Mouse (Mus musculus) liver, embryonic 14.5 days (tissue): Measurements from ENCODE around the gene Pcbp1. TPM values are rescaled to one million over a fixed set of nuclear protein-coding genes. Genes with fewer than 3 reads are reported as not detected.

Experiments used
- ATAC-seq: fragments of 200-750 bp; cut with Nextera tagmentation; 2 replicates; pipeline ENCODE4 v1.8.0; 2017; ENCODE audit warnings: moderate number of reproducible peaks, mild to moderate bottlenecking, moderate library complexity; ENCODE audit not compliant: insufficient read depth
- DNase-seq, 3 experiments: peaks; one replicate each; pipeline ENCODE4 v3.0.0-alpha.2; 2012 to 2013; ENCODE audit warnings: low read depth in 3 of 3, low spot score in 3 of 3
- H3K27ac ChIP-seq: fragments of 300-500 bp; sonication (generic); 2 replicates; pipeline ENCODE4 v1.5.1; 2014; ENCODE audit warnings: moderate library complexity, mild to moderate bottlenecking, control low read depth, inconsistent platforms
- H3K27me3 ChIP-seq: fragments of 300-500 bp; sonication (generic); 2 replicates; pipeline ENCODE4 v1.6.1; 2014; ENCODE audit warnings: mild to moderate bottlenecking, low read length, moderate library complexity; ENCODE audit not compliant: control insufficient read depth, insufficient read depth
- H3K36me3 ChIP-seq: fragments of 300-500 bp; sonication (generic); replicated peaks from 2 replicates; pipeline ENCODE4 v1.6.1; 2014; ENCODE audit warnings: low read depth; ENCODE audit not compliant: control insufficient read depth, insufficient read depth
- H3K4me1 ChIP-seq, 2 experiments: fragments of 200-500 bp in 1 of 2; fragments of 300-500 bp in 1 of 2; sonication (generic) in 1 of 2; replicated peaks; 2 replicates each; pipeline ENCODE4 v1.6.1; 2012 to 2014; ENCODE audit warnings: antibody characterized with exemption in 1 of 2, inconsistent platforms in 1 of 2, low read length in 1 of 2; ENCODE audit not compliant: control insufficient read depth in 2 of 2, insufficient read depth in 2 of 2
- H3K4me2 ChIP-seq: fragments of 300-500 bp; sonication (generic); 2 replicates; pipeline ENCODE4 v1.6.1; 2014; ENCODE audit warnings: low read depth, mild to moderate bottlenecking, control low read depth, moderate library complexity
- H3K4me3 ChIP-seq, 2 experiments: fragments of 200-500 bp in 1 of 2; fragments of 300-500 bp in 1 of 2; sonication (generic) in 1 of 2; 2 replicates each; pipeline ENCODE4 v1.5.1; 2012 to 2014; ENCODE audit warnings: low read depth in 2 of 2, low read length in 2 of 2, mild to moderate bottlenecking in 2 of 2, control low read depth in 1 of 2, inconsistent platforms in 1 of 2, moderate library complexity in 1 of 2; ENCODE audit not compliant: insufficient read depth in 1 of 2
- H3K9ac ChIP-seq: fragments of 300-500 bp; sonication (generic); replicated peaks from 2 replicates; pipeline ENCODE4 v1.6.1; 2014; ENCODE audit warnings: mild to moderate bottlenecking, control low read depth, moderate library complexity
- H3K9me3 ChIP-seq: fragments of 300-500 bp; sonication (generic); 2 replicates; pipeline ENCODE4 v1.6.1; 2016; ENCODE audit warnings: low read length, mixed read lengths; ENCODE audit not compliant: control insufficient read depth
- CTCF ChIP-seq: IDR thresholded peaks from 2 replicates; pipeline ENCODE4 v1.5.1; 2016; ENCODE audit warnings: antibody characterized with exemption, low read depth, control low read depth
- EP300 ChIP-seq: IDR thresholded peaks from 2 replicates; pipeline ENCODE4 v1.6.1; 2016; ENCODE audit warnings: antibody characterized with exemption, low read depth
- WGBS: fragments of 180-500 bp; shearing (Covaris S2); extraction: QIAGEN DNeasy Blood & Tissue Kit; methylation state at CpG from one replicate; pipeline ENCODE4 v1.1.7; 2014; ENCODE audit not compliant: insufficient replicate concordance; 5-methylcytosine and 5-hydroxymethylcytosine counted together
- polyA plus RNA-seq, 2 experiments: library from polyadenylated mRNA; depleted of rRNA in 1 of 2; stranded (reverse) in 1 of 2; unstranded in 1 of 2; fragments of >200 nt; fragmentation: Nextera tagmentation in 1 of 2; extraction: Ambion mirVana in 1 of 2; gene quantifications; 2 replicates each; pipeline versions ENCODE4 v1.2.1 to v1.2.3; 2012 to 2014

The Pcbp1 gene
- polyA plus RNA-seq, 2 experiments: 136 to 188 TPM

GRCm38 (mm10) chr6:86547228-86547755 lies 21.2 kb upstream of the Pcbp1 start:
- Histone ChIP-seq H3K36me3 (peaks cover 9% of the 10 kb centered on the region), H3K4me3 (peak overlapping the region in 1 of 2 experiments; percentile 38; a peak in 2 of 4 replicates), H3K4me2 (peak overlapping the region; percentile 63), H3K4me1 (peaks cover 16 to 18% of the 10 kb centered on the region in 2 experiments), H3K9ac (peak overlapping the region; percentile 65), H3K27me3 (no peaks in the 10 kb centered on the region), H3K9me3 (no peaks in the 10 kb centered on the region), H3K27ac (peak overlapping the region; percentile 93)
- no peak; the same call in 1 of the 2 replicates for ATAC-seq
- DNase-seq: no peak
- TF ChIP-seq CTCF (no peak), EP300 (no peak)
- 83% methylated on average over 1 of the region's 1 CpGs for WGBS

GRCm38 (mm10) chr6:86545236-86545635 lies 19.1 kb upstream of the Pcbp1 start:
- Histone ChIP-seq H3K4me1 (peaks cover 16 to 18% of the 10 kb centered on the region in 2 experiments), H3K4me3 (no peak overlapping the region), H3K9ac (no peak overlapping the region), H3K27me3 (no peaks in the 10 kb centered on the region), H3K27ac (no peak overlapping the region), H3K9me3 (no peaks in the 10 kb centered on the region), H3K36me3 (peaks cover 2% of the 10 kb centered on the region; the same call in 1 of the 2 replicates), H3K4me2 (no peak overlapping the region)
- TF ChIP-seq CTCF (peak; percentile 92), EP300 (no peak)
- 41% methylated on average over 4 of the region's 4 CpGs for WGBS
- DNase-seq (peak in 2 of 3 experiments; percentile 33 to 46), ATAC-seq (no peak)

DNA sequence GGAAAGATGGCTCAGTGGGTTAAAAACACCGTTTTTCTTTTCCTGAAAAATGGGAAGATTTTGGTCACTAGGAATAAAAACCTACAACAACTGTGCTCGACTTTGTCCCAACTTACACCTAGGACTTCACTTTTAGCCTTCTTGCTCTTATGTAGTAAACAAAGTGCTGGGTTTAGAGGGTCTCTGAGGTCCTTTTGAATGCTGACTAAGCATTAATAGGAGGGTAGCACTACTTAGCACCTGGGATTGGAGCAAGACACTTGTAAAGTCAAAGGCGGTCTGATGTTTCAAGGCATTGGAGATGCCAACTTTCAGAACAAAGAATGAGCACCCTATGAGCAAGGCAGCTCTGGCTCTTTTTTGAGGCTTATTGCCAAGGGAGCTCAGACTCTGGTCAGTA lies 17.7 kb upstream of the Pcbp1 start:
- H3K36me3 ChIP-seq: peaks cover 2% of the 10 kb centered on the region; the same call in 1 of the 2 replicates
- ATAC-seq (no peak), DNase-seq (no peak)
- 75% methylated on average over 3 of the region's 3 CpGs for WGBS
- no peaks in the 10 kb centered on the region for H3K9me3 ChIP-seq
- H3K4me1 ChIP-seq: peaks cover 16 to 18% of the 10 kb centered on the region in 2 experiments
- no peak for TF ChIP-seq EP300
- no peak overlapping the region for H3K9ac ChIP-seq
- H3K4me2 ChIP-seq: no peak overlapping the region
- H3K4me3 ChIP-seq: no peak overlapping the region
- H3K27ac ChIP-seq: no peak overlapping the region
- H3K27me3 ChIP-seq: no peaks in the 10 kb centered on the region

DNA sequence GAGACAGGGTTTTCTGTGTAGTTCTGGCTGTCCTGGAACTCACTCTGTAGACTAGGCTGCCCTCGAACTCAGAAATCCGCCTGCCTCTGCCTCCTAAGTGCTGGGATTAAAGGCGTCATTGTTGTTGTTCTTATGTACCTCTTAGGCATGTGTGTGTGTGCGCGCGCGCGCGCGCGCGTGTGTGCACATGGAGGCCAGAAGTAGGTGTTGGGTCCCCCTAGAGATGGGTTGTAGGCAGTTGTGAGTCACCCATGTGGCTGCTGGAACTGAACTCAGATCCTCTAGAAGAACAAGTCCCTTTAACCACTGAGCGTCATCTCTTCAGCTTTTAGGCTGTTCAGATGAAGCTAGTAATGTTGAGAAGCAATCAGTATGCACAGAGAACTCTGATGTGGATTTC lies 16.9 kb upstream of the Pcbp1 start:
- Histone ChIP-seq H3K4me1 (peaks cover 13 to 14% of the 10 kb centered on the region in 2 experiments), H3K27me3 (no peaks in the 10 kb centered on the region), H3K9me3 (no peaks in the 10 kb centered on the region), H3K27ac (no peak overlapping the region), H3K4me2 (no peak overlapping the region), H3K36me3 (peaks cover 2% of the 10 kb centered on the region; the same call in 1 of the 2 replicates), H3K4me3 (no peak overlapping the region), H3K9ac (no peak overlapping the region)
- TF ChIP-seq EP300 (no peak), CTCF (no peak)
- DNase-seq (no peak), ATAC-seq (no peak)
- 93% methylated on average over 13 of the region's 13 CpGs for WGBS

GRCm38 (mm10) chr6:86541650-86542049 lies 15.5 kb upstream of the Pcbp1 start:
- Histone ChIP-seq H3K4me3 (no peak overlapping the region), H3K9me3 (no peaks in the 10 kb centered on the region), H3K4me1 (peaks cover under 1% of the 10 kb centered on the region in 2 experiments; a peak in 2 of 4 replicates), H3K36me3 (peaks cover under 1% of the 10 kb centered on the region), H3K27ac (no peak overlapping the region), H3K9ac (no peak overlapping the region), H3K4me2 (no peak overlapping the region), H3K27me3 (no peaks in the 10 kb centered on the region)
- WGBS: 75% methylated on average over 2 of the region's 2 CpGs
- no peak for ATAC-seq
- DNase-seq: no peak
- TF ChIP-seq CTCF: peak; percentile 64
- TF ChIP-seq EP300: no peak
